Mouse (Mus musculus): ENCODE results near the gene Bst2.
"Not testable (repeated sequence)": the region's sequence is repeated elsewhere in the genome, so short reads cannot be mapped to it uniquely, and the experiment has no call there.

The Bst2 gene

DNA sequence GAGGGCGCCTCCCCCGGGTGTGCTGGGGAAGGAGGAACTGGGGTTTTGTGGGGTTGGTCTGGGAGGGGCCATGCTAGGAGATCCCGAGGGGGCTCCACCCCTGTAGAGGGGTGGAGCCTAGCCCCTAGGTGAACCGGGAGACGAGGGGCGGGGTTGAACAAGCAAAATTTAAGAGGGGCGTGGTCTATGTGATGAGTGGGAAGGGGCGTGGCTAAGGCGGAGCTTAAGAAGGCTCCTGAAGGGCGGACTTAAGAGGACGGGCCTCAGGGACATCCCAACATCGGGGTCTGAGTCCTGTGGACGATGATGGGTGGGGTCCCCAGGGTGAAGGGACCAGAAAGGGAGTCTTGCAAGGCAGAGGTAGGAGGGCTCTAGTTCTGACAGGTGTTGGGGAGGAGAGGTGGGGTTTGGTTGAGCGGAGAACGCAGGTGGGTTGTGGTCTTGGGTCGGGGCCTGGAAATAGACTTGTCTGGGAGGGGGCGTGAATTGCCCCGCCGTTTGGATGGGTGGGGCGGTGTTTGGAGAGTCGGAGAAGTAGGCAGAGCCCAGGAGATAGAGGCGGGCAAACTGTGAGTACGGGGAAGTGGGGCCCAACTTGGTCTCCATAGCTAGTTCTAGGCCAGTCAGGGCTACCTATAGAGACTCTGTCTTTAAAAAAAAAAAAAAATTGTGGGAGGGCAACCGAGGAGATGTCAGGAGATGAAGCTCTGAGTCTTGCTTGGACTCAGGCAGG lies 21.9 kb upstream of the Bst2 start:
- DNase-seq (ENCODE audit: low read depth, low spot score): no peak

DNA sequence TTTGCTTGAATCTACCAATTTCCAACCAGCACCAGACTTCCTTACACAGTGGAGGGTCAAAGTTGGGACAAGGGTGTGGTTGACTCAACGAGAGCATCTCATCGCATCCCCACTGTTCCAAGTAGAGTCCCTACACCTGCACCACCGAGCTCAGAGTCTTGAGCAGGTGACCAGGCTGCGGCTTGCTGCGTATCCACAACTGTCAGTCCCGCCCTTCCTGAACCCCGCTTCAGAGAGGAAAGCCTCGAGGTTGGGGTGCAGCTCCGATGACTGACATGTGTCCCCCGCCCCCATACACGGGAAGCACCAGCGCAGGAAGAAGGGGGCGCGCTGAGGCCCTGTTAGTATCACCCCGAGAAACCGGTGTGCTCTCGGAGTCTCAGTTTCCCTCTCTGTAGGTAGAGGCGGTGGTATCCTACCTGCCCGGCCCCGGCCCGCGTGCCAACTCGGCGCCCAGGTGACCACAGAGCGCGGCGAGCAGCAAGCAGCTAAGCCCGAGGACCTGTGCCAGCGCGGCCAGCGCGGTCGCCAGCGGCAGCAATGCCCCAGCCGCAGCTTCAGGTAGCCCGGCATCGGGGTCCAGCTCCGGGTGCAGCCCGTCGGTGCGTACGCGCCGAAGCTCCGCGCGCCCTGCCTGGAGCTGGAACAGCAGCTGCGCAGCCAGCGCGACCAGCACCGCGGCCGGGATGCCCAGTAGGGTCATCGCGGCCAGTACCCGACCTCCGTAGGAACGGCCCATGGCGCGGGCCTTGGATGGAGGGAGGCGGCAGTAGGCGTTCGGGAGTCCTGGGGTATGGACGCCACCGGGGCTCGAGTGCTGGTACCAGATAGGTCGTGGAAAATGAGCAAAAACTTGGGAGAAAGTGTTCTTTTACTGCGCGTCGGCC lies 21.1 kb upstream of the Bst2 start, which contains the start of gene Tmem221:
Gene Tmem221 (minus strand): TSS at position 801 of the 887 bp plus-strand sequence.
- DNase-seq (ENCODE audit: low read depth, low spot score): no peak

- DNase-seq (ENCODE audit: low read depth, low spot score): no peak
These were observed 17.4 kb upstream of the Bst2 start for GRCm38 (mm10) chr8:71554644-71555043.

GRCm38 (mm10) chr8:71554001-71554400 lies 16.7 kb upstream of the Bst2 start:
- DNase-seq (ENCODE audit: low read depth, low spot score): no peak

- DNase-seq (ENCODE audit: low read depth, low spot score): no peak
These were observed 15.5 kb upstream of the Bst2 start for GRCm38 (mm10) chr8:71552770-71553169.

DNA sequence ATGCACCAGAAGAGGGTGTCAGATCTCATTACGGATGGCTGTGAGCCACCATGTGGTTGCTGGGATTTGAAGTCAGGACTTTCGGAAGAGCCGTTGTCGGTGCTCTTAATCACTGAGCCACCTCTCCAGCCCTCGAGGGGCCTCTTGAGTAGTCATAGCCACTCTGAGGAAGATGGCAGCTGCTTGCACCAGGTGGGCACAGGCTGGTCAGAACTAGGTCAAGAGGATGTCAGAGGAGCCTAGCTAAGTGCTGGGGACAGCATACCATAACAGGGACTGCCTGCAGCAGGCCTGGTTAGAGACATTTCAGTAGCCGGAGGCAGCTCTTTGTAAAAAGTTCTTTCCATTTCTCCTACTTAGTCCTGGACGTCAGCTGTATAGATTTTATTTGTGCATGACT lies 13.5 kb upstream of the Bst2 start:
- DNase-seq (ENCODE audit: low read depth, low spot score): no peak

DNA sequence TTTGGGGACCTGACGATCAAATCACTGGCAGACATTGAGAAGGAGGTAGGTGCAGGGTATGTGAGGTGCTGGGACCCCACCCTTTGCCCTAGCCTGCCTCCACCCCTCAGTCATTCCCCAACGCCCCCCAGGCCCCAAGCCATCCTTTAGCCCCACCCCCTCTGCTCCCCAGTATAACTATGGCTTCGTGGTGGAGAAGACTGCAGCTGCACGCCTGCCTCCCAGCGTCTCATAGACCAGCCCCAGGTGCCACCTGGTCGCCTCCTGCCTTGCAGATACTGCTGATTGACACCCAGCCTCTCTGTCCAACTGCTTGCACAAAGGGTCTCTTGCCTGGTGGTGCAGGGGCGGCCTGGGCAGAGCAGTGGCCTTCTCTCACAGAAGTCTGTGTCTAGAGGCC lies 10.3 kb upstream of the Bst2 start:
- no peak for DNase-seq (ENCODE audit: low read depth, low spot score)

DNA sequence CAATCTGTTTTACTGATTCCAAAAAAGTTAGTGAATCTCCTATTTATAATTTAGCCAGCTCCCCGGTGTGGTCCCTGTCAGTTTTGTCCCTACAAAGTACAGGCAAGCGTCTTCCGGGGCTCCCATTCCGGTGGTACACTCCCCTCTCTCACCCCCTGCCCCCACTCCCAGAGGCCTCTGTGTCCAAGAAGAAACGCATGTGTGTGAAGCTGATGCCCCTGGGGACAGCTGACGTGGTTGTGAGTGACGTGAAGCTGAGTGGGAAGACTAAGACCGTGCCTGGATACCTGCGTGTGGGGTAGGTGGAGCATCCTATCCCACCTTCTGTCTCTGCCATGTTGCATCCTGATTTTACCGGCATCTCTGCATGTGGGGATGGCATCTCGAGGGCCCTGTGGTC lies 7.8 kb upstream of the Bst2 start:
- DNase-seq (ENCODE audit: low read depth, low spot score): no peak

- no peak for DNase-seq (ENCODE audit: low read depth, low spot score)
These were observed 6.5 kb upstream of the Bst2 start for GRCm38 (mm10) chr8:71543755-71544154.

GRCm38 (mm10) chr8:71542632-71543343 lies 5.5 kb upstream of the Bst2 start, which contains the start of gene Mvb12a:
TSS of gene Mvb12a (plus strand) at chr8:71542922.
- DNase-seq (ENCODE audit: low read depth, low spot score): peak; percentile 98

DNA sequence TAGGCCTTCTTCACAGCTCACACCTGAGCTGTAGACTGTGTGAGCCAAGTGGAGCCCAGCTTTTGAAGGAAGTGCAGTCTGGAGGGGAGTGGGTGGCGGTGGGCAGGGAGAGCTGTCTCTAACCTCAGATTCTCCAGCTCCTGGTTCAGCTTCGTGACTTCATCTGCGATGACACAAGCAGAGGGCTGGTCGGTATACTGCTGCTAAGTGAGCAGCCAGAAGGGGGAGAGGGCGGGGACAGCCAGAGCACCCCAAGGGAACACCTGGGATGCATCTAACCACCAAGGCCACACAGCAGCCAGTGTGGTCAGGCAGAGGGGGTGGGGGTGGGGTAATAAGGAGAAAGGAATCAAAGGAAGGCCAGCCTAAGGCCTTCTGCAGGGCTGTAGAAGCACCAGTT lies 1.6 kb downstream of the Bst2 start:
- no peak for DNase-seq (ENCODE audit: low read depth, low spot score)

DNA sequence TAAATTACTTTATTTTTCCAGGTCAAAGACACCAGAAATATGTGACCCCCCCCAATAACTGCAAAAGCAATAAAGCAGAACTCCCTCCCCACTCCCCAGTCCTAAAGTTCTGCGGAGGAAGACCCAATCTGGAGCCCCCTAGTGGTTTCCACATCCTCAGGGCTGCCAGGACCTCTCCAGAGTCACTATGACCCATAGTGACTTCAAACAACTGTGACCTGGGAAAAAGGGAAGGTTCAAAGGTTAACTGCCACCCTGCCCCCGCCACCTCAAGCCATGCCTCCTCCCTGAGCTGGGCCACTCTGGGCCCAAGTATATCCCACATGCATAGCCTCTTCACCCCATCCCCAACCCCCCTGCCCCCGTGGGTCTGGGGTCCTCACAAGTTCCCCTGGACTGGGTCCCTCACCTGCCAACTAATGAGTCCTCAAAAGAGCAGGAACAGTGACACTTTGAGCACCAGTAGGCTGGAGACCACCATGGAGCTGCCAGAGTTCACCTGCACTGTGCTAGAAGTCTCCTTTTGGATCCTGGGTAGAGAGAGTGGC lies 2.9 kb downstream of the Bst2 start:
- no peak for DNase-seq (ENCODE audit: low read depth, low spot score)

- DNase-seq (ENCODE audit: low read depth, low spot score): not testable (repeated sequence)
These were observed 6.4 kb downstream of the Bst2 start for GRCm38 (mm10) chr8:71530735-71531467.

DNA sequence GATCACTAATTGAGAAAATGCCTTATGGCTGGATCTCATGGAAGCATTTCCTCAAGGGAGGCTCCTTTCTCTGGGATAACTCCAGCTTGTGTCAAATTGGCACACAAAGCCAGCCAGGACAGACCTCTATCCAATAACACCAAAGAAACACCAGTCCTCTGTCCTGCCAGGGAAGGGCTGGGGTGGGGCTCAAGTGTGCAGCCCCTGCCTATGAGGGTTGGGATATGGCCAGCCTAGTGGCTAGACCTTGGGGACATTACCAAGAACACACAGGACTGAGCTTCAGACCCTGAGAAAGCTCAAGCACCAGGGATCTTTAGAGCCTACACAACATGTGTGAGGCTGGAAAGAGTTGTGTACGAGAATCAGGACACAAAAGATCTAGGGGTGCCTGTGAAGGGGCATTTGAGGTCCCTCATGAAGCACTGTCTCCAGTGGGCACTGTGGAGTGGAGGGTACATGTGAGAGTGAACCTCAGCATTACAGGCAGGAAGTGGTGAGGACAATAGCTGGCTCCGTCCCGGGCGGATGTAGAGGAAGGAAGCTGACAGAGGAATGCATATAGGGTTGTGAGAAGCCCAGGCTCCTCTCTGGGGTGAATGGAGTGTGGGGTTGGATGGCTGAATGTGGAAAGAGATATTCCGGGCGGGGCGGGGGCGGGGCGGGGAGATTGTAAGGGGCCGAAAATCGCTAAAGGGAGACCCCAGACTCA lies 8.7 kb downstream of the Bst2 start:
- DNase-seq (ENCODE audit: low read depth, low spot score): no peak

GRCm38 (mm10) chr8:71527162-71527870 lies 9.9 kb downstream of the Bst2 start:
- no peak for DNase-seq (ENCODE audit: low read depth, low spot score)

GRCm38 (mm10) chr8:71526272-71526671 lies 11.0 kb downstream of the Bst2 start:
- no peak for DNase-seq (ENCODE audit: low read depth, low spot score)

DNA sequence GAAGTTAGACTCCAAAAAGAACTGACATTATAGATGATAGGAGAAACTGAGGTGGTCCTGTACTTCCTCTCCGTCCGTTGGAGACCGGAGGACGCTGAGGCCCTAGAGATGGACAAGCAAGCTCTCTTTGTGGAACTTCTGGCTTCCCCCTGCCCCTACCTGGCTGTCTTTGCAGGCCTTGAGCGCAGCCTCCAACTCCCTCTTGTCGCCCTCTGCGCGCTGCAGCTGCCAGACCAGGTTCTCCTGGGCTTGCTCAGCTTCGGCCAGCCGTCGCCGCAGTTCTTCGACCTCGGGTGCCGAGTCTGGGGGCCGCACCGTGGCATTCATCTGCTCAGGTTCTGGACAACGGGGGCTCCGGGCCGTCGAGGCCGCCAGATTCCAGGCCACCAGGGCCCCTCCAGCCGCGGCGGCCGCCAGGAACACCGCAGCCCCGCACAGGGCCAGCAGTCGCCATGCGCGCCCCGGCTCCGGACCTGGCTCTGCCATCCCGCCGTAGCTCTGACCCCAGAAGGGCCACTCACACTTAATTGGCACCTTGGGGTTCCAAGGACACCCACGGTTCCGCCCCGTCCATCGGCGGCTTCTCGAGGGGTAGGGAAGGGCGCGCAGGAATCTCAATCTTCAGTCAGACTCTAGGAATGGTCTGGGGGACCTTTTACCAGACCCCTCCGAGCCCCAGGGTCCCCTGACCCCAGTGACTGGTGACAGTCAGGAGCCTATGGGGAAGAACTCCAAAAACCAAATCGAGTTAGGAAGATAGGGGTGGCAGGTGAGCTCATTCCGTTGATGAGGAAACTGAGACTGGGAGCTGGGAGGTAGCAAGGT lies 11.8 kb downstream of the Bst2 start, which contains the start of gene Ccdc194:
Gene Ccdc194 (minus strand): TSS at position 486 of the 825 bp plus-strand sequence.
- no peak for DNase-seq (ENCODE audit: low read depth, low spot score)

GRCm38 (mm10) chr8:71521634-71522033 lies 15.6 kb downstream of the Bst2 start:
- DNase-seq (ENCODE audit: low read depth, low spot score): peak; percentile 72

Measured in retina, adult 2 months (tissue).